Mouse (Mus musculus): ENCODE measurements around the gene Ccdc151. TPM values are rescaled to one million over a fixed set of nuclear protein-coding genes. Genes with fewer than 3 reads are reported as not detected.
A peak's percentile ranks its signal among the peaks of the same experiment; 100 is the strongest.

The Ccdc151 gene
- 3.2 and 3.8 TPM in 2 replicates for polyA plus RNA-seq (2015; fragmentation: Nextera tagmentation; extraction: Ambion mirVana)

DNA sequence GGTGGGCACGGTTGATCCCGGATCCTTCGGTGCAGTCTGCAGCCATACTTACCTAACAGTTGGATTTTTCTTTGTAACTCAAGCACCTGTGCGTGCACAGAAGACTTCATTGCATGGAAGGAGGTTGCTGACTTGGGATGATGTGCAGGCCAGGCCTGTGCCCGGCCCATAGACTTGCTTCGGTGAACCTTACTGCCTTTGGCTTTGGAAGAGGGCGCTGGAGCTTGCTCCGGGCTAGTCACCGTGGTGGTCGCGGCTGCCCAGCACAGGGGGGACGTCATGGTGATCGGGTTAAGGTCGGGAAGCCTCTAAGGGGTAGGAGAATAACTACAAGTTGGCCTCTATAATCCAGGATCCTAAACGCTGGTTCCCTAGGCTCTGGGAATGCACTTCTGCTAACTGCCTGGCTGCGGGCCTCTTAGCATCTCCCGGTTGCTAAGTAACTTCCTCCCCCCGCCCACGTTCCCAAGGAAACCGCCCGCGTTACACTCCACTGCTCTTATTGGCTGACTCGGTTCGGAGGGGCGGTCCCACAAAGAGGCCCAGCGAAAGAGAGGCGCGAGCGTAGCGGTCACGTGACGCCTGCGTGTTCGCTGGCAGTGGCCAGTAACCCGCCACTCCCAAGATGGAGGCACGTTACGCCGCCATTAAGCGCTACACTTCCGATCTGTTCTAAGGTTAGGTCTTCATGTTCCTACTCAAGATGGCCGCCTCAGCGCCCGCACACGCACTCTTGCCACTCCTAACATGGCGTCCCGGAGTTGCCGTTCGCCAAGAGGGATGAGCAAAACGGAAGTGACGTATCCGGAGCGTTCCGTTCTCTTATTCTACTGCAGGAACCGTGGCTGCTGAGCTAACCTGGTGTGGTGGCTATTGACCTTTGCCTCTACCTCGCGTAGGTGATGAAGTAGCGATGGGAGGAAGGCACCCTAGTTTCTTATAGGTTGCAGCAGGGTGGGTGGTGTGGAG, at the start of gene Ccdc151, which contains the start of gene Prkcsh:
TSS of gene Ccdc151 (minus strand) at position 441 of the 969 bp plus-strand sequence.
TSS of gene Prkcsh (plus strand) at position 613 of the 969 bp plus-strand sequence.
- H3K9ac ChIP-seq: peak within 1 kb of the TSS; percentile 83
- peak within 1 kb of the TSS; percentile 75 for H3K4me3 ChIP-seq
- peak; percentile 99 for ATAC-seq (ENCODE audit: low read depth)
- 6% methylated on average over 57 of the region's 57 CpGs for WGBS
- no peaks in the 10 kb centered on the region for H3K9me3 ChIP-seq
- peaks cover 50% of the 10 kb centered on the region for H3K4me1 ChIP-seq (replicated peaks)
- H3K27me3 ChIP-seq: no peaks in the 10 kb centered on the region
- peak within 1 kb of the TSS; percentile 94 for H3K4me2 ChIP-seq
- H3K36me3 ChIP-seq: peaks cover 37% of the 10 kb centered on the region
- peak within 1 kb of the TSS; percentile 81 for H3K27ac ChIP-seq (replicated peaks)

DNA sequence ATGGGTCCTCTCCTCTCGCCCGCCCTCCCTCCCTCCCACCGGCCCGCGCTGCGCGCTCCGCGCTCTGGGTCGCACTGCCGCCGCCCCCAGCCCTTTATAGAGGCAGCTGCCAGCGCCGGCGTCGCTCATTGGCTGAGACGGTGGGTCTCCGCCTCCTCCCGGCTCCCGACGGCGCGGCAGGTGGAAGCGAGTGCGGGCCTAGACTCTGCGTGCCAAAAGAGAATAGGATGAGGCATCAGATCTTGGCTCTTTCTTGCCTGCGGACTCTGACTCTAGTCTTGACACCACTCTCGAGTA, 49.5 kb upstream of the Ccdc151 start, which contains the start of gene Elavl3:
TSS of gene Elavl3 (minus strand) at position 66 of the 297 bp plus-strand sequence.
- H3K4me1 ChIP-seq (replicated peaks): peaks cover 51% of the 10 kb centered on the region
- ATAC-seq (ENCODE audit: low read depth): peak; percentile 76

DNA sequence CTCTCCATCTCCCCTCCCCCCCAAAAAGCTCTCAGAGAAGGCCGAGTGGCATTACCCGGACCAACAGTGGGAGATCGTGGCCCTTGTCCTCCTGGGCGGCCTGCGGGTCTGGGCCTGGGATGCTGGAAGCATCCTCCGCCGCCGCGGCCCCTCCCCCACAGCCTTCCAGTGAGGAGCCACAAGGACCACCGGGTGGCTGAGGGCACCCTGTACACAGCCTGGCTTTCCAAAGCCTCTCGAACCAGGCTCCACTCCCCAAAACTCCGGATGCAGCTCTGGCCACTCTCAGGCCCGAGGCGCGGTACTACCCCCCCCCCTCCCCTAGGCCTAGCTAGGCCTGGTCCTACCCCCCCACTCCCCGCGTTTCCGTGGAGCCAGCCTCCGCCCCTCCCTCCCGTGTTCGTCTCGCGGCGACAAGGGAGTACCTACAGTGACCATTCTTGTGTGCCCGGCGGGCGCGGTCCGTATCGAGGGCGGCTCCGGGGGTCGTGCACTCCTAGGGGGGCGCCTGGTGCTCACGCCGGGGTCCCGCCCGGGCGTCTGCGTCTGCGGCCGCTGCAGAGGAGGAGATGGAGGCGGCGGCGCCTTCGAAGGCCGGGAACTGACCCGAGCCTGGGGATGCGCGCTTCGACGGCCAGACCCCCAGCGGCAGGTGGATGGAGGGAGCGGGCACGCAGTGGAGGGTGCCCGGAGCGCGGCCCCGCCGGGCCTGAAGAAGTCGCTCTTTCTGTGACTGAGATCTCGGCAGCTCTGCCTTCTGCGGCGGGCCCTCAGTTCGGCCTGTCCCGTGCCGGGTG, 48.9 kb upstream of the Ccdc151 start:
- Histone ChIP-seq H3K36me3 (peaks cover 6% of the 10 kb centered on the region; the same call in 1 of the 2 replicates), H3K9ac (peak overlapping the region; percentile 99), H3K9me3 (no peaks in the 10 kb centered on the region), H3K4me1 (replicated peaks) (peaks cover 56% of the 10 kb centered on the region), H3K27ac (replicated peaks) (peak overlapping the region; percentile 95), H3K27me3 (peaks cover 18% of the 10 kb centered on the region; the same call in 1 of the 2 replicates), H3K4me3 (peak overlapping the region; percentile 98), H3K4me2 (peak overlapping the region; percentile 87)
- peak; percentile 29 for ATAC-seq (ENCODE audit: low read depth)
- 2% methylated on average over 64 of the region's 67 CpGs for WGBS

More for the DNA sequence above, 49.5 kb upstream of the Ccdc151 start, which contains the start of gene Elavl3:
- H3K27me3 ChIP-seq: peaks cover 18% of the 10 kb centered on the region; the same call in 1 of the 2 replicates
- H3K9ac ChIP-seq: peak within 1 kb of the TSS; percentile 99
- peaks cover 11% of the 10 kb centered on the region for H3K36me3 ChIP-seq
- peak within 1 kb of the TSS; percentile 95 for H3K27ac ChIP-seq (replicated peaks)
- no peaks in the 10 kb centered on the region for H3K9me3 ChIP-seq
- WGBS: 1% methylated on average over 25 of the region's 28 CpGs
- H3K4me2 ChIP-seq: peak within 1 kb of the TSS; percentile 87
- H3K4me3 ChIP-seq: peak within 1 kb of the TSS; percentile 98

DNA sequence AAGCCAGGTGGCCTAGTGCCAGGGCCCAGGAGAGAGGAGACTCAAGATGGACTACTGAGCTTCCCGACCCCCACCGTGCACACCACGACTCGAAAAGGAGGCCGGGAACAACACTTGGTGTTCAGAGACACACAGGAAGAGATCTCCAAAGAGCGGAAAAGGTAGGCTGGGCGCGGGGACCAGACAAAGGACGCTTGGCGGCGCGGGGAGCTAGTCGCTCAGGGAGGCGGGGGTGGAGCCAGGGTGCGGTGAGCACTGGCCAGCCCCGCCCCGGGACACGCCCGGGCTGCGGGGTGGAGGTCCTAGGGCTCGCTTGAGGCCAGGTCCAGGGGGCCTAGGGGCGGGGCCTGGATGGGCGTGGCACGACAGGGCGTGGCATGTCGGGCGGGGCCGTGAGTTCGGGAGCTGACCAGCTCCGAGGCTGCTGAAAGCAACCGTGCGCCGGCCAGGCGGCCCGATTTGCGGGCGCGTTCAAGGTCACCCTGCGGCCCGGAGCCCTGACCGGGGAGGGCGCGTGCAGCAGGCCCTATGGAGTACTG, 48.0 kb upstream of the Ccdc151 start:
- WGBS: under 1% methylated on average over 43 of the region's 43 CpGs
- Histone ChIP-seq H3K9me3 (no peaks in the 10 kb centered on the region), H3K4me1 (replicated peaks) (peaks cover 57% of the 10 kb centered on the region), H3K4me2 (peak overlapping the region; percentile 87), H3K27ac (replicated peaks) (peak overlapping the region; percentile 95), H3K4me3 (peak overlapping the region; percentile 98), H3K27me3 (peaks cover 12% of the 10 kb centered on the region; the same call in 1 of the 2 replicates), H3K36me3 (0 out of 2 replicates have a peak, but pooled peaks cover 5% of the 10 kb centered on the region), H3K9ac (peak overlapping the region; percentile 99)
- peak; percentile 46 for ATAC-seq (ENCODE audit: low read depth)

DNA sequence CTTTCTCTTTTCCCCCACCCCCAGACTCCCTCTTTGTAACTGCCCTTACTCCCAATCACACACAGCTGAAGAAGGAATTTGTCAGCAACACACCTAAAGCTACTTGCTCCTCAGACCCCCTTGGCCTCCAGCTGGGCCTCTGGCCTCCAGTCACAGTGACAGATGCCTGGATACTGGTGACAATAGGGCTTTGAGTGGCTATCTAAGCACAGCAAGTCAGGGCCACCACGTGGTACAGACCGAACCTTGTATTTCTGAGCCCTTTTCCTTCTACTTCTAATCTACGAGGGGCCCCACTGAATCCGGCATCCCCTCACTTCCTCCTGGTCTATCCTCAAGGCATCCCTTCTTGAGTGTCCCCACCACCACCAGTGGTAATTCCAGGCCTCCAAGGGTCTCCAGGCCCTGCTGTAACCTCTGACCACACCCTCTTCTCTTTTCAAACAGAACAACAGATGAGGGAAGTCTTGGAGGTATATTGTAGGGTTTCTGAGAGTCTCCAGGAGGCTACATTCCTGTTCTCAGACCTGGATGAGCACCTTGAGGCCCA, 47.4 kb upstream of the Ccdc151 start:
- H3K4me1 ChIP-seq (replicated peaks): peaks cover 58% of the 10 kb centered on the region
- H3K36me3 ChIP-seq: 0 out of 2 replicates have a peak, but pooled peaks cover 5% of the 10 kb centered on the region
- peak overlapping the region; percentile 99 for H3K9ac ChIP-seq
- H3K4me3 ChIP-seq: peak overlapping the region; percentile 98
- H3K27ac ChIP-seq (replicated peaks): peak overlapping the region; percentile 95
- no peaks in the 10 kb centered on the region for H3K9me3 ChIP-seq
- H3K27me3 ChIP-seq: peaks cover 10% of the 10 kb centered on the region; the same call in 1 of the 2 replicates
- 21% methylated on average over 4 of the region's 4 CpGs for WGBS
- peak overlapping the region; percentile 87 for H3K4me2 ChIP-seq
- no peak for ATAC-seq (ENCODE audit: low read depth)

DNA sequence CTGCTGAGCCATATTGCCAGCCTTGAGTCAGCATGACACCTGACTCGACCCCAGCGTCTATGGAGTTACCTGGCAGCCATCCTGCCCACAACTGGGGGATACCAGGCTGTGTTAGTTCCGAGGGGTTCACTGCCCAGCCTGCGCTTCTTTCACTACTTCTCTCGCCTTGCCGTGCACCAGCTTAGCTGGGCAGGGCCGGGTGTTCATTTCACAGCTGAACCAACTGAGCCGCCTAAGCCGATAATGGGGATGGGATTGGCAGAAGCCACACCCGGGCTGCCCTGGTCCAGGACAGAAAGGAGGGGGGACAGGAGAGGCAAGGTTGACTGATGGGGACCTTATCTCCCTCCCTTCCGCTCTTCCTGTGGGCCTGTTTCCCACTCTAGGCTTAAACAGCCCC, 46.9 kb upstream of the Ccdc151 start:
- peak overlapping the region; percentile 99 for H3K9ac ChIP-seq
- H3K4me1 ChIP-seq (replicated peaks): peaks cover 58% of the 10 kb centered on the region
- H3K4me2 ChIP-seq: peak overlapping the region; percentile 87
- WGBS: 68% methylated on average over 11 of the region's 11 CpGs
- no peaks in the 10 kb centered on the region for H3K9me3 ChIP-seq
- peak overlapping the region; percentile 95 for H3K27ac ChIP-seq (replicated peaks)
- no peak for ATAC-seq (ENCODE audit: low read depth)
- 0 out of 2 replicates have a peak, but pooled peaks cover 5% of the 10 kb centered on the region for H3K36me3 ChIP-seq
- peaks cover 10% of the 10 kb centered on the region; the same call in 1 of the 2 replicates for H3K27me3 ChIP-seq
- H3K4me3 ChIP-seq: peak overlapping the region; percentile 98

DNA sequence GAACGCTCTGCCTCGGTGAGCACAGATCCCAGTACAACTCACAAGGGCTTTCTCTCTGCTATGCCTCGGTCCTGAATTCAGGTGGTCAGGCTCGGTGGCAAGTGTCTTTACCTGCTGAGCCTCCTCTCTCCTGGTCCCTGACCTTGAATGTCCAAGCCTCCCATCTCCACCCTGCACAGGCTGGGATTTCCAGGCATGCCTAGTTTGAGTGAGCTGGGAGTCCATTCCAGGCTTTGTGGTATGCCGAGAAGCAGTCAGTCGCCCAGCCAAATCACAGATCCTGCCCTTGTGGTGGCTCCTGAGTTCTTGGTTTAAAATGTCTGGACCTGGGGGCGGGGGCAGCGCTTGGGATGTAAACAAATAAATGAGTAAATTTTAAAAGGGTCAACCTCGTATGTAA, 44.9 kb upstream of the Ccdc151 start:
- peak overlapping the region; percentile 99 for H3K9ac ChIP-seq
- no peaks in the 10 kb centered on the region for H3K27me3 ChIP-seq
- peaks cover 62% of the 10 kb centered on the region for H3K4me1 ChIP-seq (replicated peaks)
- H3K27ac ChIP-seq (replicated peaks): 0 out of 2 replicates have a peak overlapping the region, but pooled peaks have one; percentile 13
- ATAC-seq (ENCODE audit: low read depth): no peak
- H3K4me2 ChIP-seq: peak overlapping the region; percentile 87
- WGBS: 58% methylated on average over 9 of the region's 9 CpGs
- no peaks in the 10 kb centered on the region for H3K9me3 ChIP-seq
- 0 out of 2 replicates have a peak, but pooled peaks cover 5% of the 10 kb centered on the region for H3K36me3 ChIP-seq
- H3K4me3 ChIP-seq: no peak overlapping the region

DNA sequence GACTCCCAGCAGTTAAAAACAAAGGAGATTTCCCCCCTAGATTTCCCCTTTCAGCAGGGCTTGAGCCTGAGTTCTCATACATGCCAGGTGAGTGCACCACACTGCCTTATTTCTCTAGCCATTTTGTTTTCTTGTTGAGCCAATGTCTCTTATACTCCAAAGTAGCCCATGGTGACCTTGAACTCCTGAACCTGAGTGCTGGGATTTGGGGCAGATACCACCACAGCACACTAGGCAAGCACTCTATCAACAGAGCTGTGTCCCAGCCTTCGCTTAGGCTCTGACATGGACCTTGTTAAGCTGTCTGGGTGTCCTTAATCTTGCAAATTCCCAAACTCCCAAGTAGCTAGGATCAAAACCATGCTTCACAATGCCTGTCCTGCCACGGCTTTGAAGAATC, 39.4 kb upstream of the Ccdc151 start:
- H3K9me3 ChIP-seq: no peaks in the 10 kb centered on the region
- H3K4me2 ChIP-seq: no peak overlapping the region
- ATAC-seq (ENCODE audit: low read depth): no peak
- no peaks in the 10 kb centered on the region for H3K27me3 ChIP-seq
- no peak overlapping the region for H3K27ac ChIP-seq (replicated peaks)
- H3K4me1 ChIP-seq (replicated peaks): peaks cover 27% of the 10 kb centered on the region
- 59% methylated on average over 2 of the region's 2 CpGs for WGBS
- H3K4me3 ChIP-seq: no peak overlapping the region
- H3K36me3 ChIP-seq: peaks cover 6% of the 10 kb centered on the region; the same call in 1 of the 2 replicates
- H3K9ac ChIP-seq: no peak overlapping the region

DNA sequence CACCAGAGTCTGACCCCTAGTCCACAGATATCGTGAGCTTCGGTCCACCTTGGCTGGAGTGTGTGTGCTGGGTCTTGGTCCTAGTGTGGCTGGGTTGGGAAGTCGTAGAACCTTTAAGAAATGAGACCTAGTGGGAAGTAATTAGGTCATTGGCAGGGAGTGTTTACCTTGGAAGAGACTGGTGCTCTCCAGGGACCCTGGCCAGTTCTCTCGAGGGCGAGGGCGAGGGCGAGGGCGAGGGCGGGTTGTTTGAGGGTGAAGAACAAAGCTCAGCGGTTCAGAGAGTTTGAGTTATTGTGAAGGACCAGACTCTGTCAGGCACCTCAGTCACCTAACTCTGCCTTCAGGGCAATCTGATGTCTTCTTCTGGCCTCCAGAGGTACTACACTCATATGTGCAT, 35.4 kb upstream of the Ccdc151 start:
- Histone ChIP-seq H3K4me3 (no peak overlapping the region), H3K4me1 (replicated peaks) (peaks cover 41% of the 10 kb centered on the region), H3K36me3 (peaks cover 45% of the 10 kb centered on the region), H3K9me3 (no peaks in the 10 kb centered on the region), H3K4me2 (no peak overlapping the region), H3K9ac (no peak overlapping the region), H3K27ac (replicated peaks) (no peak overlapping the region), H3K27me3 (no peaks in the 10 kb centered on the region)
- no peak for ATAC-seq (ENCODE audit: low read depth)
- WGBS: 79% methylated on average over 10 of the region's 10 CpGs

DNA sequence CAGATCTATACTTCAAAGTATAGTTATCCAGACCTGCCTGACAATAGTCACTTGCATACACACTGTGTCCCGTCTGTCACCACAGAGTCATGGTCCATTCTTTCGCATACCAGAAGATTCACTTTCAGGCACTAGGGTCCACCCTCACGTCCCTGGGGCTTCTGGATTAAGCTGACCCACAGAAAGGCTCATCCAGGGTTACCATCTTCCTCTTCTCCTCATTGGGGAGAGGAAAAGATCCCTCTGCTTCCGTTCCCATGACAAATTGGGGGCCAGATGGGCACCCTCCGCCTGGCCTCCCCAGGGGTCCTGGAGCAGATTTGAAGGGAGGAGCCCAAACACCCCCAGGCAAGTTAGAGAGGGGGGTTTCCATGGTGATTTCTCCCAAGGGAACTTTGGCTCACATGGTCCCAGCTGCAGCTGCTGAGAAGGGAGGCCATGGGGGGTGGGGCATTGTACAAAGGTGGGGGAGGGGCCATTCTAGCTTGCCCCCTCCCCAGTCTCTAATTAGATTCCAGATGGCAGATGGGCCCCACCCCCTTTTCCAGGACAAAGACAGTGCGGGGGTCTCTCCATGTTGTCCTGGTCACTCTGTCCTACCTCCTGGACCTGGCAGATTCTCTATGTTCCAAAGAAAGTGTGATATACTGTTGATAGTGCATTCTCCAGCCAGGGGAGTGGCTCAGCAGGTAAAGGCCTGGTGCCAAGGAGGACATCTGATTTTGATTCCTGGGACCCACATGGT, 33.0 kb upstream of the Ccdc151 start:
- Histone ChIP-seq H3K4me2 (no peak overlapping the region), H3K4me3 (no peak overlapping the region), H3K9ac (no peak overlapping the region), H3K27ac (replicated peaks) (peak overlapping the region; percentile 75), H3K9me3 (no peaks in the 10 kb centered on the region), H3K4me1 (replicated peaks) (peaks cover 29% of the 10 kb centered on the region), H3K36me3 (peaks cover 66% of the 10 kb centered on the region), H3K27me3 (no peaks in the 10 kb centered on the region)
- WGBS: 22% methylated on average over 6 of the region's 6 CpGs
- peak; percentile 59 for ATAC-seq (ENCODE audit: low read depth)
